ENCODE assay signal across 25 mouse cellular contexts in genomic region chr6:56932464-56932863, GRCm38 (mm10). TPM values are rescaled to one million over a fixed set of nuclear protein-coding genes. Genes with fewer than 3 reads are reported as not detected.
DNase-seq lines count a peak whose midpoint lies in the region; ATAC-seq and TF ChIP-seq lines count a peak whose summit lies in the region.
"Had no signal": no experiment of that assay in that cellular context is flagged by ENCODE, and none has a peak within 500 bp of the region (broad histone marks: within the 10 kb centered on the region; RNA-seq: fewer than 3 reads in every experiment).

No protein-coding gene starts in this region.

- no peak overlapping the region for H3K4me2 ChIP-seq in forebrain, embryonic 11.5 days (ENCODE audit: low read depth, low read length, severe bottlenecking)
- H3K4me2 ChIP-seq: embryonic facial prominence, embryonic 13.5 days; embryonic facial prominence, embryonic 15.5 days; forebrain, embryonic 13.5 days; forebrain, embryonic 15.5 days had no signal

- H3K27me3 ChIP-seq in kidney, adult 2 months (replicated peaks; ENCODE audit: control insufficient read depth, insufficient read depth, low read length) = no peaks in the 10 kb centered on the region
- no peaks in the 10 kb centered on the region for H3K27me3 ChIP-seq in forebrain, embryonic 11.5 days (ENCODE audit: control insufficient read depth, insufficient read depth, low read length)
- H3K27me3 ChIP-seq: embryonic facial prominence, embryonic 13.5 days; embryonic facial prominence, embryonic 15.5 days; forebrain, embryonic 13.5 days; forebrain, embryonic 15.5 days; Patski had no signal

- H3K4me3 ChIP-seq in kidney, adult 2 months (ENCODE audit: insufficient read depth, low read depth, low read length) = no peak overlapping the region
- H3K4me3 ChIP-seq in forebrain, embryonic 11.5 days (ENCODE audit: low read depth, low read length) = no peak overlapping the region
- H3K4me3 ChIP-seq: embryonic facial prominence, embryonic 13.5 days; embryonic facial prominence, embryonic 15.5 days; erythroblast, embryonic 14.5 days; forebrain, embryonic 10.5 days; forebrain, embryonic 13.5 days; forebrain, embryonic 15.5 days had no signal

- no peak overlapping the region for H3K27ac ChIP-seq in kidney, adult 2 months (ENCODE audit: insufficient read depth, low read depth, low read length)
- H3K27ac ChIP-seq in forebrain, embryonic 11.5 days (ENCODE audit: low read depth, low read length) = no peak overlapping the region
- H3K27ac ChIP-seq: embryonic facial prominence, embryonic 13.5 days; embryonic facial prominence, embryonic 15.5 days; forebrain, embryonic 10.5 days; forebrain, embryonic 13.5 days; forebrain, embryonic 15.5 days had no signal

- no peak overlapping the region for H3K9ac ChIP-seq in forebrain, embryonic 11.5 days (ENCODE audit: low read length)
- H3K9ac ChIP-seq: embryonic facial prominence, embryonic 13.5 days; embryonic facial prominence, embryonic 15.5 days; forebrain, embryonic 13.5 days; forebrain, embryonic 15.5 days; forebrain, postnatal 0 days had no signal

- WGBS in kidney, adult 2 months = 38% methylated on average over 2 of the region's 2 CpGs
- WGBS in forebrain, embryonic 11.5 days = 79% methylated on average over 2 of the region's 2 CpGs

- peak; percentile 51 for DNase-seq in kidney, adult 2 months
- DNase-seq in kidney, postnatal 25 days = no peak
- peak; percentile 39 for DNase-seq in induced T-regulatory cell, adult 2 months (ENCODE audit: low read depth)
- peak; percentile 18 for DNase-seq in naive thymus-derived CD4-positive, alpha-beta T cell, adult 2 months (ENCODE audit: low read depth)
- no peak for DNase-seq in forebrain, embryonic 11.5 days (ENCODE audit: low spot score)
- DNase-seq in lung, postnatal 14 days = no peak
- DNase-seq: adrenal gland, adult 8-10 months; adrenal gland, postnatal 14 days; adrenal gland, postnatal 36 days; B cell, adult 2 months; cerebellum, adult 11-12 months; cerebellum, adult 2 months; cerebellum, adult 9-10 months; cerebellum, postnatal 10 days; cerebellum, postnatal 25 days; forebrain, postnatal 0 days had no signal

- ATAC-seq in forebrain, embryonic 11.5 days (replicated peaks; ENCODE audit: low FRiP score) = no peak
- ATAC-seq: activated CD4-positive, CD25-positive, alpha-beta regulatory T cell, adult 4 months; forebrain, embryonic 13.5 days; forebrain, embryonic 15.5 days; forebrain, postnatal 0 days; Patski had no signal

- TF ChIP-seq CTCF in kidney, adult 2 months (conservative IDR thresholded peaks at IDR 0.05; ENCODE audit: insufficient read depth, insufficient read length, low read depth, low read length) = no peak

- H3K9me3 ChIP-seq in forebrain, embryonic 11.5 days (ENCODE audit: control insufficient read depth, low read length) = no peaks in the 10 kb centered on the region
- H3K9me3 ChIP-seq: embryonic facial prominence, embryonic 13.5 days; embryonic facial prominence, embryonic 15.5 days; forebrain, embryonic 10.5 days; forebrain, embryonic 13.5 days; forebrain, embryonic 15.5 days had no signal

- no peak for TF ChIP-seq POLR2A in kidney, adult 2 months (IDR thresholded peaks at IDR 0.05; ENCODE audit: low read depth, low read length)

- no peaks in the 10 kb centered on the region for H3K4me1 ChIP-seq in kidney, adult 2 months (ENCODE audit: control insufficient read depth, insufficient read depth, low read length)
- H3K4me1 ChIP-seq in forebrain, embryonic 11.5 days (replicated peaks; ENCODE audit: control insufficient read depth, insufficient read depth, low read length) = no peaks in the 10 kb centered on the region
- H3K4me1 ChIP-seq: embryonic facial prominence, embryonic 13.5 days; embryonic facial prominence, embryonic 15.5 days; forebrain, embryonic 10.5 days; forebrain, embryonic 13.5 days; forebrain, embryonic 15.5 days had no signal

- no peaks in the 10 kb centered on the region for H3K36me3 ChIP-seq in kidney, adult 2 months (ENCODE audit: control insufficient read depth, insufficient read depth, low read length)
- no peaks in the 10 kb centered on the region for H3K36me3 ChIP-seq in forebrain, embryonic 11.5 days (ENCODE audit: control insufficient read depth, insufficient read depth, low read length)
- H3K36me3 ChIP-seq: embryonic facial prominence, embryonic 13.5 days; embryonic facial prominence, embryonic 15.5 days; forebrain, embryonic 10.5 days; forebrain, embryonic 15.5 days had no signal

RNA-seq across cellular contexts. Expression of gene Vmn1r4, which starts 8.6 kb away (rescaled TPM):
- polyA plus RNA-seq in kidney, adult 2 months (2012; rRNA removed) = 0.14 and 0.15 TPM in 2 replicates
- polyA plus RNA-seq in forebrain, embryonic 11.5 days (2014; fragmentation: Nextera tagmentation; extraction: Ambion mirVana) = 0.27 and 0.68 TPM in 2 replicates
- polyA plus RNA-seq: activated CD4-positive, CD25-positive, alpha-beta regulatory T cell, adult 4 months; erythroblast, embryonic 14.5 days had no signal

RNA-seq across cellular contexts. Expression of gene Nt5c3, which starts 8.7 kb away (rescaled TPM):
- polyA plus RNA-seq in kidney, adult 2 months (2012; rRNA removed) = 13.3 and 15.1 TPM in 2 replicates
- polyA plus RNA-seq in forebrain, embryonic 11.5 days (2014; fragmentation: Nextera tagmentation; extraction: Ambion mirVana) = 67.2 and 75.4 TPM in 2 replicates

RNA-seq across cellular contexts. Expression of gene Vmn1r5, which starts 37.6 kb away (rescaled TPM):
- polyA plus RNA-seq in kidney, adult 2 months (2012; rRNA removed) = not detected in 2 replicates
- not detected in 2 replicates for polyA plus RNA-seq in forebrain, embryonic 11.5 days (2014; fragmentation: Nextera tagmentation; extraction: Ambion mirVana)
- polyA plus RNA-seq: activated CD4-positive, CD25-positive, alpha-beta regulatory T cell, adult 4 months; cerebellum, adult 2 months; cortical plate, adult 2 months; embryonic facial prominence, embryonic 13.5 days; embryonic facial prominence, embryonic 15.5 days; erythroblast, embryonic 14.5 days; forebrain, embryonic 10.5 days; forebrain, embryonic 13.5 days; forebrain, embryonic 15.5 days; forebrain, postnatal 0 days; Patski had no signal

Comparison
In these comparisons a context has a peak if more than half of its experiments do, and no peak if none do; other contexts are left out.
1. DNase-seq: peak in kidney, adult 2 months (single experiment), induced T-regulatory cell, adult 2 months (single experiment) and naive thymus-derived CD4-positive, alpha-beta T cell, adult 2 months (single experiment); none in kidney, postnatal 25 days (0 of 2), forebrain, embryonic 11.5 days (single experiment) and lung, postnatal 14 days (single experiment).